Mouse (Mus musculus) testis, adult 2 months (tissue): Measurements from ENCODE around the gene Heca. TPM values are rescaled to one million over a fixed set of nuclear protein-coding genes. Genes with fewer than 3 reads are reported as not detected.
"Not testable (repeated sequence)": the region's sequence is repeated elsewhere in the genome, so short reads cannot be mapped to it uniquely, and the experiment has no call there.

Experiments used
- H3K27ac ChIP-seq: fragments of 200-500 bp; 2 replicates; pipeline ENCODE4 v1.5.1; 2012; ENCODE audit warnings: low read depth, low read length; ENCODE audit not compliant: control insufficient read depth, insufficient read depth
- H3K27me3 ChIP-seq: fragments of 200-500 bp; 2 replicates; pipeline ENCODE4 v1.6.1; 2012; ENCODE audit warnings: mild to moderate bottlenecking, low read length, moderate library complexity; ENCODE audit not compliant: control insufficient read depth, insufficient read depth
- H3K36me3 ChIP-seq: fragments of 200-500 bp; 2 replicates; pipeline ENCODE4 v1.6.1; 2012; ENCODE audit warnings: mild to moderate bottlenecking, low read length; ENCODE audit not compliant: control insufficient read depth, insufficient read depth
- H3K4me1 ChIP-seq: fragments of 200-500 bp; 2 replicates; pipeline ENCODE4 v1.6.1; 2012; ENCODE audit warnings: low read length; ENCODE audit not compliant: control insufficient read depth, insufficient read depth
- H3K4me3 ChIP-seq: fragments of 200-500 bp; 2 replicates; pipeline ENCODE4 v1.5.1; 2012; ENCODE audit warnings: low read depth, mild to moderate bottlenecking, low read length, moderate library complexity, mixed read lengths; ENCODE audit not compliant: control insufficient read depth
- CTCF ChIP-seq: fragments of 200-500 bp; IDR thresholded peaks from 2 replicates; pipeline ENCODE4 v1.5.1; 2012; ENCODE audit warnings: low read depth, mild to moderate bottlenecking, inconsistent platforms, low read length, moderate library complexity; ENCODE audit not compliant: control insufficient read depth, insufficient read depth, insufficient replicate concordance
- POLR2A ChIP-seq: fragments of 200-500 bp; IDR thresholded peaks from 2 replicates; pipeline ENCODE4 v1.6.1; 2012; ENCODE audit warnings: low read depth, mild to moderate bottlenecking, inconsistent platforms, low read length, moderate library complexity; ENCODE audit not compliant: control insufficient read depth
- polyA plus RNA-seq: library from polyadenylated mRNA; depleted of rRNA; stranded (reverse); fragments of >200 nt; gene quantifications from 2 replicates; pipeline ENCODE4 v1.2.3, GENCODE M21; 2012; rRNA removed

Heca gene
- polyA plus RNA-seq, 1 experiment = 9.7 TPM

- TF ChIP-seq CTCF (no peak), POLR2A (no peak)
- H3K4me3 ChIP-seq = no peak overlapping the region
- no peaks in the 10 kb centered on the region for H3K27me3 ChIP-seq
- H3K4me1 ChIP-seq = no peaks in the 10 kb centered on the region
- H3K36me3 ChIP-seq = no peaks in the 10 kb centered on the region
- no peak overlapping the region for H3K27ac ChIP-seq
Observed at GRCm38 (mm10) chr10:17836275-17836674, 111.6 kb downstream of the Heca start.

- Histone ChIP-seq H3K27me3 (no peaks in the 10 kb centered on the region), H3K27ac (no peak overlapping the region), H3K36me3 (no peaks in the 10 kb centered on the region), H3K4me3 (no peak overlapping the region), H3K4me1 (no peaks in the 10 kb centered on the region)
- TF ChIP-seq POLR2A (no peak), CTCF (no peak)
Observed at GRCm38 (mm10) chr10:17835031-17835430, 112.8 kb downstream of the Heca start.

- H3K27ac ChIP-seq = no peak overlapping the region
Observed at GRCm38 (mm10) chr10:17831041-17831440, 116.8 kb downstream of the Heca start.

GRCm38 (mm10) chr10:17829205-17829604, 118.7 kb downstream of the Heca start:
- no peak overlapping the region for H3K4me3 ChIP-seq
- no peaks in the 10 kb centered on the region for H3K27me3 ChIP-seq
- H3K27ac ChIP-seq = no peak overlapping the region
- no peaks in the 10 kb centered on the region for H3K36me3 ChIP-seq
- peaks cover 3% of the 10 kb centered on the region for H3K4me1 ChIP-seq
- TF ChIP-seq POLR2A (no peak), CTCF (no peak)

More at GRCm38 (mm10) chr10:17831041-17831440, 116.8 kb downstream of the Heca start:
- no peak for TF ChIP-seq CTCF
- no peak for TF ChIP-seq POLR2A
- Histone ChIP-seq H3K36me3 (no peaks in the 10 kb centered on the region), H3K4me3 (peak overlapping the region; percentile 65; the same call in 1 of the 2 replicates), H3K4me1 (peaks cover 3% of the 10 kb centered on the region), H3K27me3 (no peaks in the 10 kb centered on the region)

DNA sequence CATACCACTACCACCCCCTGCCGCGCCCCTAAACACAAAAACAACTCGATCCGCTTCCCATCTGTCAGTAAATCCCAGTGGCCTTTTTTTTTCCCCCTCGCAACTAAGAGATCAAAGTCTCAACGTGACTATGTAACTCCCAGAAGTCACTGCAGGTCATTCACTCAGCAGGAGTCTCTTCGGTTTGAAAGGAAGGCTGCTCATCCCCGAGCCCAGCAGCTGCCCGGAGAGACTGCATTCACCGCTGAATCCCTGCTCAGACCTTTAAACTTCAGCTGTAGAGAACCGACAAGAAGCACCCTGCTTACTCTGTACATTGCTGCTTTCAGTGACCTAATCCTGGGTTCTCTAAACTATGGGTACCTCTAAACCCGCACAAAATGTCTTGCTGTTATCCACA, 120.5 kb downstream of the Heca start:
- H3K4me3 ChIP-seq = no peak overlapping the region
- TF ChIP-seq POLR2A = no peak
- H3K4me1 ChIP-seq = peaks cover 3% of the 10 kb centered on the region
- H3K36me3 ChIP-seq = no peaks in the 10 kb centered on the region
- H3K27ac ChIP-seq = no peak overlapping the region
- no peaks in the 10 kb centered on the region for H3K27me3 ChIP-seq

- not testable (repeated sequence) for H3K27ac ChIP-seq, H3K4me1 ChIP-seq, H3K36me3 ChIP-seq, H3K4me3 ChIP-seq, H3K27me3 ChIP-seq
Observed at GRCm38 (mm10) chr10:17820422-17820821, 127.4 kb downstream of the Heca start.

Other genes starting within 250 kb of the Heca start
- gene Cited2, start 224.8 kb downstream of the Heca start, polyA plus RNA-seq = 15.5 and 16.1 TPM in 2 replicates
- gene Txlnb, start 151.8 kb downstream of the Heca start, polyA plus RNA-seq = 0.53 and 0.61 TPM in 2 replicates
- gene Abracl, start 75.2 kb upstream of the Heca start, polyA plus RNA-seq = 5.8 and 6.9 TPM in 2 replicates
- gene Reps1, start 107.8 kb upstream of the Heca start, polyA plus RNA-seq = 52.8 and 58.2 TPM in 2 replicates